Mouse (Mus musculus): ENCODE data around the gene Nkx2-5.

DNA sequence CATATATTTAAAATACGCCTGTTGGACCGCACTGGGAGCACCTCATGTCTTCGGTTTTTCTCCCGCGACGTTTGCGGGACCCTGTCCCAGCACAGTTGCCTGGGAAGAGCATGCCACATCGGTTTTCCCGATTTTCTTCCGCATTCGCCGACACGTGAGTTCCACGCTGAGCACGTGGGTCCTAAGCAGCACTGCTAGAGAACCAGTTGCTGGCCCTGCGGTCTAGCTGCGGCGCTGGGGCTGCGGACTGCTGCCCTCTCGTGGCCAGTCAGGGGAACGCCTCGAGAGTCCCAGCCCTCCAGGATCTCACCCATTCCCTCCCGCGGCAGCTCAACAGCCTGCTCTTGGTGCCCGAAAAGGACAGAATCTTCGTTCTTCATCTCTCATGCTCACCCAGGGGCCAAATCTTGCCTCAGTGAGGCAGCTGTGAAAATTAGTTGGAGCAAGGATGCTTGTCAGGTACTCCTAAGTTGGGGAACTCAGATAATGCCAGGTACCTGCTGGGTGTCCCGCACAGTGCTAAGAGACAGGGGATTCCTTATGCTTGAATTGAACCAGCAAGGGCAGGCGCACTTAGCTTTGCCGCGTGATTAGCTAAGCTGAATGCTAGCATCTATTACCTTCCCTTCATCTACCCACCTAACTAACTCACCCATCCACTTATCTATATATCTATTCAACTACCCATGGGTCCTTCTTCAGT is 41.4 kb upstream of the Nkx2-5 start:
- TF ChIP-seq CTCF (IDR thresholded peaks at IDR 0.05; ENCODE audit: extremely low read depth, insufficient read length, insufficient replicate concordance, low read depth, low read length) (peak; percentile 96), POLR2A (IDR thresholded peaks at IDR 0.05; ENCODE audit: low read depth, low read length) (no peak)
